Mouse (Mus musculus) kidney, adult 10 weeks (tissue): ENCODE measurements around the gene Clpsl2. TPM values are rescaled to one million over a fixed set of nuclear protein-coding genes. Genes with fewer than 3 reads are reported as not detected.

ENCODE experiments used
- polyA plus RNA-seq: library from polyadenylated mRNA; stranded (reverse); fragments of 350-450 nt; fragmentation: Illumina TruSeq; extraction: RNeasy Lipid Tissue Mini Kit (QIAGEN cat#74804); gene quantifications from one replicate; pipeline ENCODE4 v1.2.3, GENCODE M21; 2014; ENCODE audit warnings: low read depth, low replicate concordance

The Clpsl2 gene
- not detected for polyA plus RNA-seq

GRCm38 (mm10) chr17:28549111-28549510 lies at the start of gene Clpsl2:
Clpsl2 (plus strand) TSS chr17:28549411.

GRCm38 (mm10) chr17:28517441-28517955 lies 31.7 kb upstream of the Clpsl2 start, which contains the start of gene Fkbp5:
Fkbp5 (minus strand) TSS chr17:28517527.

GRCm38 (mm10) chr17:28530506-28530905 lies 18.7 kb upstream of the Clpsl2 start, which contains the start of gene Armc12:
Armc12 (plus strand) TSS chr17:28530806.

GRCm38 (mm10) chr17:28560598-28560997 lies 11.4 kb downstream of the Clpsl2 start, which contains the start of gene Clps:
Clps (minus strand) TSS chr17:28560766.

GRCm38 (mm10) chr17:28575244-28576125 lies 26.3 kb downstream of the Clpsl2 start, which contains the start of gene Lhfpl5:
Lhfpl5 (plus strand) TSS chr17:28575641.

Other genes with a start within 250 kb of the Clpsl2 start
- gene Fance, start 235.9 kb upstream of the Clpsl2 start, polyA plus RNA-seq: not detected
- 117 TPM for gene Rpl10a, start 220.9 kb upstream of the Clpsl2 start, polyA plus RNA-seq
- gene Tead3, start 198.6 kb upstream of the Clpsl2 start, polyA plus RNA-seq: 0.49 TPM
- not detected for gene Tulp1, start 184.2 kb upstream of the Clpsl2 start, polyA plus RNA-seq
- gene Fkbp5, start 31.9 kb upstream of the Clpsl2 start, polyA plus RNA-seq: 45.0 TPM
- gene Armc12, start 18.6 kb upstream of the Clpsl2 start, polyA plus RNA-seq: 0.44 TPM
- gene Clps, start 11.4 kb downstream of the Clpsl2 start, polyA plus RNA-seq: not detected
- gene Lhfpl5, start 26.2 kb downstream of the Clpsl2 start, polyA plus RNA-seq: not detected
- gene Srpk1, start 73.3 kb downstream of the Clpsl2 start, polyA plus RNA-seq: 113 TPM
- not detected for gene Slc26a8, start 140.8 kb downstream of the Clpsl2 start, polyA plus RNA-seq
- 61.5 TPM for gene Mapk14, start 141.9 kb downstream of the Clpsl2 start, polyA plus RNA-seq
- gene AC170998.1, start 176.7 kb downstream of the Clpsl2 start, polyA plus RNA-seq: 1.2 TPM
- 0.49 TPM for gene Mapk13, start 219.9 kb downstream of the Clpsl2 start, polyA plus RNA-seq